Mouse (Mus musculus) embryo, embryonic 11.5 days (tissue): ENCODE results near the gene Cwc22.

ENCODE experiments used
- DNase-seq: peaks from one replicate; pipeline ENCODE4 v3.0.0-alpha.2; 2012; ENCODE audit warnings: low read depth, low spot score

Gene Cwc22

DNA sequence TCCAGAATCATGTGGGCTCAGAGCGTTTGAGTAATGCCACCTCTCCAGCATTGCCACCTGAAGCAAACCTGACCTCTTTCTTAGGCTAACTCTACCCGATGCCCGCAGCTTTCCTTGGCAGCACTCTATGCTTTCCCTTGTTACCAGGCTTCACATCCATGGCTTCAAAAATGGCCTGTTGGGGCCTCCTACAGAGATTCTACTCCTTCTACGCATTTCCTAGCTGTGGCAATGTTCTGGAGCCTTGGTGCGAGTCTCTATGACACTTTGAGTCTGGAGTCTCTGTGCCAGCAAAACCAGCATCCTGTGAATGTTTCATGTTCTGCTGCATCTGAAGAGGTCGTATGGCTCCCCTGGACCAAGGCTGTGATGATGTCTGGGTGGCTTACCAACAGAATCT lies 69.8 kb downstream of the Cwc22 start:
- no peak for DNase-seq

GRCm38 (mm10) chr2:77875516-77875915 lies 70.7 kb downstream of the Cwc22 start:
- DNase-seq: no peak

DNA sequence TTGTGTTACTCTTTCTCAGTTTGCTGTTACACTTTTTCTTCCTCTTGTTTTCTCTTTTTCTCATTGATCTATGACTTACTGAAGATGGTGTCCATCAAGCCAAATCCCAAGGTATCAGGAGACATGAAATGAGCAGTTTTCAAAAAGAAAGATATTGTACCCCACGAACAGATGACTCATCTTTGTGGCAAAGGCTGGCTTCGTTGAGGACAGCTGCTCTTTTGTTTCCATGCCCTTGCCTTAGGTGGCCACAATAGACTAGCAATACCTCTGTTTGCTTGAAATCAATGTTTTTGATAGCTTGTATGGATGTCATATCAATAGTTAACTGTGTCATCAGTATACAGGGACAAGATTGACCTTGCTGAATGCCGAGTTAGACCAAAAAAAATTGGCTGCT lies 71.5 kb downstream of the Cwc22 start:
- no peak for DNase-seq

GRCm38 (mm10) chr2:77873806-77874205 lies 72.4 kb downstream of the Cwc22 start:
- no peak for DNase-seq

DNA sequence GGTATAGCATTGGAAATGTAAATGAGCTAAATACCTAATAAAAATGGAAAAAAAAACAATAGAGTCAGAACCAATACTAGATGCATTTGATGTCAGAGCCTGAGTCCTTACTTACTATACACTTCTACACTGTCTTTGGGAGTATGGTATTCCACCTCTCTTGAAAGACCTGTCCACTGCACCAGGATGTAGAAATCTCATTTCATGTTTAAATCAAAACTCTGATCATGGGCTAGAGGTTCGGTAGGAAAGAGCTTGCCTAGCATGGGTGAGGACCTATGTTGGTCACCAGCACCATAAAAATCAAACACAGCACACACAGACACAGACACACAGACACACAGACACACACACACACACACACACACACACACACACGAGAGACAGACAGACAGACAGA lies 73.5 kb downstream of the Cwc22 start:
- DNase-seq: no peak

- no peak for DNase-seq
Measured at GRCm38 (mm10) chr2:77871146-77871545, 75.0 kb downstream of the Cwc22 start.

DNA sequence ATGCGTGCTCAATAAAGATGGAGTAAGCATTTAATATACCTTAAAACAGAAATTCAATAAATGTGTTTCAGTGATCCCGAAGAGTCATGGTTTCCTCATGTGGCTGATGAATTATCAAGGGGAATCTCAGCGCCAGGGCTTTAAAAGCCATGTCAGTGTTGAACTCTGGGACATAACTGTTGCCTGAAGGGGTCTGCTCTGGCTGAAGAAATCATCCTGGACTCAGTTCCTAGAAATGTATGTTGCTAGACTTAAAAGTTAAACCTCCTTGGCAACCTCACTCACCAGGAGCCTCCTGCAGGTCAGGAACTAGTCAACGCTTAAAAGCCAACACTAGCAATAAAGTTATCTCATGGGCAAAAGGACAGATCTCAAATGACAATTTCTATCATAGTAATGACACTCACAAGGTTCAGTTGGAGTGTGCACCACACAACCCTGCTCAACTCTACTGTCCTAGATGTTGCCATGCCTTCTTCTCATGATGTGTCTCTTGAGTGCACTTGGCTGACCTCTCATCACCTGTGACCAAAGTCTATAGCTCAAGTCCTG lies 76.4 kb downstream of the Cwc22 start:
- no peak for DNase-seq

GRCm38 (mm10) chr2:77863934-77864333 lies 82.2 kb downstream of the Cwc22 start:
- no peak for DNase-seq

GRCm38 (mm10) chr2:77863522-77863921 lies 82.7 kb downstream of the Cwc22 start:
- no peak for DNase-seq

DNA sequence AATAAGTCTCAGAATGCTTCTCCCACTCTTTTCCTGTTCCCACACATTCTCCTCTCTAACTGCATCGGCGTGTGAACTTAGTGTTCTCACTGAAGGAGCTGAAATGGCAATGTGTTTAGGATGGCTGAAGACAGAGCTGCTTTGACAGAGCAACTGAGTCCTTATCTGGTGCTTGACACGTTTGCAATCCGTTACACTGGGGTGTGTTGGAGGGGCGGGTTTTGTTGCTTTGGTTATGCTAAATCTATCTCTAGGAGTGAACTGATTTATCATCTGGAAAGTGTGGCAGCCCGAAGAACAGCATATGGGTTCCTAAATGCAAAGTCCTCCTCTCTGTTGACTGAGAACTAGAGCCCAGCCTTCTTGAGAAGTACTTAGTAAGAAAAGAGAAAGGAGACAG lies 104.7 kb downstream of the Cwc22 start:
- DNase-seq: no peak

- DNase-seq: no peak
Measured at GRCm38 (mm10) chr2:77839587-77839986, 106.6 kb downstream of the Cwc22 start.

DNA sequence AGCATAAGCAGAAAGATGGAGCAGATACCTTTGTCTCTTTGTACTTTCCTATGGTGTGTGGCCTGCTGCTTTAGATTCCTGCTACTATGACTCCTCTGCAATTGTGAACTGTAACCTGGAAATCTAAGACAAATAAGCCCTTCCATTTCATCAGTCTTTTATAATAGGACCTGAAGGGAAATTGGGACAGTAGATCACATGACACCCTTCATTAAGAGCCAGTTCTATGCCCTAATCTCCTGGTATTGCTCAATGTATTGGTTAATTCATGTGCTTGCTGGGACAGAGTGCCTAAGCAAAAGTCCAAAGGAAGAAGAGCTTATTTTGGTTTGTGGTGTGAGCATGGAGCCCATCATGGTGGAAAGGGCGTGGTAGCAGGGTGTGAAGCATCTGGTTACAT lies 107.5 kb downstream of the Cwc22 start:
- no peak for DNase-seq

DNA sequence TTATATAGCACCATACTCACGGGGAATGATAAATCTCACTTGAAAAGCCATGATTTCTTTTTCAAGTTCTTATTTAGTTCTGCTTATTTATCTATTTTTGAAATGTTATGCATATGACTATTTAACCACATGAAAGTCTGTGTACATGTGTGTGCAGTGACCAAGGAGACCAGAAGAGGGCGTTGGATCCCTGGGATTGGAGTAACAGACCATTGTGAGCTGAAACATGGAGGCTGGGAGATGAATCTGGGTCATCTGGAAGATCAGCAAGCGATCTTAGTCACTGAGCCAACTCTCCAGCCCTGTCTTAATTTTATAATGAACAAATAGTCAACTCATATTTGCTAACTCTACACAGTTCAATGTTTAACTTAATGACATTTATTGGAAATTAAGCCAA lies 110.4 kb downstream of the Cwc22 start:
- DNase-seq: no peak
